Mouse (Mus musculus) liver, embryonic 11.5 days (tissue): Measurements from ENCODE around the gene Adgrv1. TPM values are rescaled to one million over a fixed set of nuclear protein-coding genes. Genes with fewer than 3 reads are reported as not detected.

Source experiments
- ATAC-seq: fragments of 200-750 bp; cut with Nextera tagmentation; replicated peaks from 2 replicates; pipeline ENCODE4 v1.8.0; 2017; ENCODE audit warnings: moderate number of reproducible peaks, mild to moderate bottlenecking, moderate TSS enrichment, moderate library complexity; ENCODE audit not compliant: low FRiP score
- DNase-seq: peaks from one replicate; pipeline ENCODE4 v3.0.0-alpha.2; 2017; ENCODE audit warnings: low spot score
- H3K27ac ChIP-seq: fragments of 300-500 bp; sonication (generic); 2 replicates; pipeline ENCODE4 v1.5.1; 2014; ENCODE audit warnings: mild to moderate bottlenecking, low read depth, low read length, control low read depth
- H3K27me3 ChIP-seq: fragments of 300-500 bp; sonication (generic); replicated peaks from 2 replicates; pipeline ENCODE4 v1.6.1; 2014; ENCODE audit warnings: low read length, mixed read lengths; ENCODE audit not compliant: control insufficient read depth, insufficient read depth
- H3K36me3 ChIP-seq: fragments of 300-500 bp; sonication (generic); 2 replicates; pipeline ENCODE4 v1.6.1; 2014; ENCODE audit warnings: mild to moderate bottlenecking, low read length, moderate library complexity, mixed read lengths; ENCODE audit not compliant: control insufficient read depth, insufficient read depth
- H3K4me1 ChIP-seq: fragments of 300-500 bp; sonication (generic); replicated peaks from 2 replicates; pipeline ENCODE4 v1.6.1; 2014; ENCODE audit warnings: low read length, mixed read lengths; ENCODE audit not compliant: control insufficient read depth, insufficient read depth
- H3K4me2 ChIP-seq: fragments of 300-500 bp; sonication (generic); 2 replicates; pipeline ENCODE4 v1.6.1; 2014; ENCODE audit warnings: mild to moderate bottlenecking, control low read depth, moderate library complexity
- H3K4me3 ChIP-seq: fragments of 300-500 bp; sonication (generic); 2 replicates; pipeline ENCODE4 v1.5.1; 2014; ENCODE audit warnings: low read depth, low read length, control low read depth
- H3K9ac ChIP-seq: fragments of 300-500 bp; sonication (generic); 2 replicates; pipeline ENCODE4 v1.6.1; 2014; ENCODE audit warnings: low read depth, low read length, control low read depth
- H3K9me3 ChIP-seq: fragments of 300-500 bp; sonication (generic); 2 replicates; pipeline ENCODE4 v1.6.1; 2016; ENCODE audit warnings: low read length, inconsistent platforms, mixed read lengths; ENCODE audit not compliant: control insufficient read depth
- WGBS: fragments of 180-500 bp; shearing (Covaris S2); extraction: QIAGEN DNeasy Blood & Tissue Kit; methylation state at CpG from one replicate; pipeline ENCODE4 v1.1.7; 2014; 5-methylcytosine and 5-hydroxymethylcytosine counted together
- polyA plus RNA-seq: library from polyadenylated mRNA; unstranded; fragments of >200 nt; fragmentation: Nextera tagmentation; extraction: Ambion mirVana; gene quantifications from 2 replicates; pipeline ENCODE4 v1.2.1, GENCODE M21; 2014

The Adgrv1 gene
- polyA plus RNA-seq, 1 experiment from 2014 or later, result 0.58 TPM

DNA sequence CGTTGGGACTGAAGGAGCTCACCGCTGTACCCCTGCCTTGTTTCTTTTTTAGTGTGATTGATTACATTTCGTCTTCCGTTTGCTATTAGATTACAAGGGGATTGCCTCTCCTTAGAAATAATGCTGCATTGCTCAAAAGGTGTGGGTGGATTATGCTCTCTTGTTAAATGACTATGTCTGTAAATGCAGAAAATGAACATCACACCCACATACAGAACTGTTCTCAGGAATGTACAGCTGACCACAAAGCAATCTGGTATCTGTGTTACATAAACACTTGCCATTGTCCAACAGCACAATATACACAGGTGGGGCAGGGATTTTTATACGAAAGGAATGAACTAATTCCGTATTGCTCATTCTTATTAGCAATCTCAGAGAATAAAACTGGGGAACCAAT is 465.5 kb downstream of the Adgrv1 start:
- ATAC-seq, result no peak
- H3K27me3 ChIP-seq, result no peaks in the 10 kb centered on the region
- H3K27ac ChIP-seq, result no peak overlapping the region
- no peaks in the 10 kb centered on the region for H3K36me3 ChIP-seq
- WGBS, result 77% methylated on average over 6 of the region's 6 CpGs
- no peaks in the 10 kb centered on the region for H3K9me3 ChIP-seq
- no peak for DNase-seq
- no peak overlapping the region for H3K4me2 ChIP-seq
- H3K4me3 ChIP-seq, result no peak overlapping the region
- no peaks in the 10 kb centered on the region for H3K4me1 ChIP-seq
- H3K9ac ChIP-seq, result no peak overlapping the region

DNA sequence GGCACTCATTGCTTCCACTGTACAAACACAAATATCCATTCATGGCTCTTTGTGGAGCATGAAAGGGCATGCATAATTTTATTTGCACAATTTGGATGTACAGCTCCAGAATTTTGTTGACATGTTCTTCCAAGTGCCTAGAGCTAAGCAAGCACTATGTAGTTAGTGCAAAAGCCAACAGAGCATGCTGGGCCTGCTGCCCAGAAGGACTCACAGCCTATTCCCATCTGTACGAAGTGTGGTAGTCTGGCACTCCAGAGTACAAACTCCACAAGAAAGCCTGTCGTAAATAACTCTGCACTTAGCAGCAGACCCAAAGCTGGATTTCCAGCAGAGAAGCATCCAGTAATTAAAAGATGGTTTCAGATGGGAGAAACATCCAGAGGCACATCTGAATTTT is 473.1 kb downstream of the Adgrv1 start:
- Histone ChIP-seq H3K9ac (no peak overlapping the region), H3K4me2 (no peak overlapping the region), H3K4me3 (no peak overlapping the region), H3K27me3 (no peaks in the 10 kb centered on the region), H3K9me3 (no peaks in the 10 kb centered on the region), H3K36me3 (no peaks in the 10 kb centered on the region), H3K27ac (no peak overlapping the region), H3K4me1 (no peaks in the 10 kb centered on the region)
- WGBS, result 72% methylated on average over 2 of the region's 2 CpGs
- ATAC-seq (no peak), DNase-seq (no peak)

DNA sequence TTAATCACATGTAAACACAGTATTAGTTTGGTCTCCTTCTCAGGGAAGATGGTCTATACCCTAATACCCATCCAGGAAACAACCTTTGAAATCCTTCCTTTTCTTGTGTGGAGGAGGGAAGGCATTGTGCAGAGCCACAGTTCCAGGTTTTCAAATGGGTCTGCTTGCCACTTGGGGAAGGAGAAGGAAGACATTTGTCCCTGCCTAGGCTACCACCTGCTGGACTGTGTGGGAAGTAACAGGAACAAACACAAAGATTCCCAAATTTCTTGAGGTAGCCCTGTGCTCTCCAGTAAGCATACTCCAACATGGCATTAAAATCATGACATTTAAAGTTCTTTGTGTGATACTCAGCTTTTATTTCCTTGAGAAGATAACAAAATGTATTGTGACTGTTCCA is 477.6 kb downstream of the Adgrv1 start:
- H3K9ac ChIP-seq, result no peak overlapping the region
- no peaks in the 10 kb centered on the region for H3K4me1 ChIP-seq
- ATAC-seq (no peak), DNase-seq (no peak)
- H3K4me2 ChIP-seq, result no peak overlapping the region
- no peak overlapping the region for H3K4me3 ChIP-seq
- no peaks in the 10 kb centered on the region for H3K9me3 ChIP-seq
- H3K36me3 ChIP-seq, result no peaks in the 10 kb centered on the region
- H3K27ac ChIP-seq, result no peak overlapping the region
- no peaks in the 10 kb centered on the region for H3K27me3 ChIP-seq

DNA sequence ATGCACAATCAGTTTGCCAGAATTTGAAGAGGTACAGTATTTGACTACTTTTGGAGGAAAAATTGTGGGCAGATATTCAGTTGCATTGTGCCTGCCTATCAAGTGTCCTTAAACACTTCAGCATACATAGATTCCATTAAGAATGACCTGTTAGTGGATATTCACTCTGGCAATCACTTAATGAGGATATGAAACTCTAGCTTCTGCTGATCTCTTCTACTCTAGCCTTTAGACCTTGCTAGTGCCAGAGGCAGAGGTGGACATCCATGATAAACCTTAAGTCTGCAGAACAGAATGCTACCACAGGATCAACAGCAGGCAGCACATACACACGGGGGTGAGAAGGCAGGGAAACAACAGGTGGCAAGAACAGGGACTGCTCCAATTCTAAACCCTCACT is 488.5 kb downstream of the Adgrv1 start:
- H3K36me3 ChIP-seq, result no peaks in the 10 kb centered on the region
- no peak overlapping the region for H3K9ac ChIP-seq
- H3K27me3 ChIP-seq, result no peaks in the 10 kb centered on the region
- no peak overlapping the region for H3K27ac ChIP-seq
- no peak for ATAC-seq
- no peak overlapping the region for H3K4me3 ChIP-seq
- DNase-seq, result no peak
- H3K4me1 ChIP-seq, result no peaks in the 10 kb centered on the region
- 76% methylated on average over 1 of the region's 1 CpGs for WGBS
- no peak overlapping the region for H3K4me2 ChIP-seq
- no peaks in the 10 kb centered on the region for H3K9me3 ChIP-seq

DNA sequence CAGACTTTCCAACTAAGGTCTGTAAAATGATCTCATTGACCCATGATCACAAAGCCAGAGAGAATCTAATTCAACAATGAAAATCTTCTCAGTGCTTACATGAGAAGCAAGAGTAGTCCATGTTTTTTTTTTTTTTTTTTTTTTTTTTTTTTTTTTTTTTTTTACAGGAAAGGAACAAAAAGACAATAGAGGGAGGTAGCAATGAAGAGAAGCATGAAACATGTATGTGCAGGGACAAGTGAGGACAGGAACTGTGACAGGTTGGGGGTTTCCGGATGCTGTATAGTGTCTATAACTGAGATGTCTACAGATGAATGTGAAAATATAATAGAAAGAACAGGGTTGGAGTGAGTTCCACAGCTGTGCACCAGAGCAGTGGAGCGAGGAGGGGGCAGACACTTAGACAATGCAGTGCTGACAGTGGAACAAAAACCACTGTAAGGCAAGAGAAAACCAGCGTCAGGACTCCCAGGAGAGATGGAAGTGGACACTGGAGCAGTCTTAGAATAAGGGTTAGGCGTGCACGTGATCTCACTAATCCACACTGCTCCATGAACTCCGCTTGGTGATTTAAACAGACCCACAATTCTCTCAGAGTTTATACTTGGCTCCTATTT is 490.6 kb downstream of the Adgrv1 start:
- Histone ChIP-seq H3K4me3 (no peak overlapping the region), H3K4me1 (no peaks in the 10 kb centered on the region), H3K27ac (no peak overlapping the region), H3K9me3 (no peaks in the 10 kb centered on the region), H3K4me2 (no peak overlapping the region), H3K36me3 (no peaks in the 10 kb centered on the region), H3K27me3 (no peaks in the 10 kb centered on the region), H3K9ac (no peak overlapping the region)
- DNase-seq, result no peak
- 85% methylated on average over 6 of the region's 6 CpGs for WGBS
- no peak for ATAC-seq

DNA sequence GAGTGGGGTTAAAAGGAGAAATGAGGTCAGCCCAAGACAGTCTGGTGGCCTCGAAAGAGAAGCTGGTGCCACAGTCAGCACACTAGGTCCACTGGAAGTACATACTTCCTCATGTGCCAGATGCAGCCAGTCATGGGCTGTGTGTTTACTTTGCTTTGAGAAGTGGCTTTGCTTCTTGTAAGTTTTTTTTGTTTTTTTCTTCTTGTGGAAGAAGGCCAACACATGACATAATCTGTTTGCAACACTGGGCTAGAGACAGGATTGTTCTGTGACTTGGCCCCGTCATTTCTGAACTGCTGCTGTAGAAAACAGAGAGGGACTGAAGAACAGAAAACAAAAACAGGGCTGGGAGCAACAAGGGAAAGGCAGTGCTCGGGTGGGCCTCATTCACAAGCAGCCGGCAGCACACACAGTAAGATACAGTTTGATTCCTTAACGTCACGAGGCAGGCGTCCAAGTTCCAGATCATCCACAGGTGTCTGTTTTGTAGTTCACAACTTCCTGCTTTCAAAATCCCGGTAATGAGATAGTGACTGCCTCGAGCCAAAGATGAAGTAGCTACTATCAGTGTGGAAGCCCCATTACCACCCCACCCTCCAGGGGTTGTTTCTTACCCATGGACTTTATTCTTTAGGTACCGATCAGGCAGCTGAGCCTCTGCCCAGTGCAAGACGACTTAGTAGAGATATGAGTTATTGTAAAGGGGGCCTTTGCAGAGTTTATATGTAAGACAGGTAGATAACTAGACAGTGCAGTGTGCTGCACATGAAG is 496.1 kb downstream of the Adgrv1 start:
- Histone ChIP-seq H3K4me3 (no peak overlapping the region), H3K27ac (no peak overlapping the region), H3K36me3 (no peaks in the 10 kb centered on the region), H3K4me2 (no peak overlapping the region), H3K4me1 (no peaks in the 10 kb centered on the region), H3K9ac (no peak overlapping the region), H3K27me3 (no peaks in the 10 kb centered on the region), H3K9me3 (no peaks in the 10 kb centered on the region)
- 0 out of 2 replicates have a peak, but pooled peaks have one; percentile 38 for ATAC-seq
- WGBS, result 59% methylated on average over 11 of the region's 11 CpGs
- no peak for DNase-seq

- no peaks in the 10 kb centered on the region for H3K27me3 ChIP-seq
- no peak overlapping the region for H3K9ac ChIP-seq
- no peaks in the 10 kb centered on the region for H3K36me3 ChIP-seq
- DNase-seq, result no peak
- ATAC-seq, result no peak
- 73% methylated on average over 10 of the region's 10 CpGs for WGBS
- H3K4me2 ChIP-seq, result no peak overlapping the region
- H3K27ac ChIP-seq, result no peak overlapping the region
- no peaks in the 10 kb centered on the region for H3K9me3 ChIP-seq
- no peak overlapping the region for H3K4me3 ChIP-seq
- H3K4me1 ChIP-seq, result no peaks in the 10 kb centered on the region
Observed at GRCm38 (mm10) chr13:81135953-81136352, 497.0 kb downstream of the Adgrv1 start.

DNA sequence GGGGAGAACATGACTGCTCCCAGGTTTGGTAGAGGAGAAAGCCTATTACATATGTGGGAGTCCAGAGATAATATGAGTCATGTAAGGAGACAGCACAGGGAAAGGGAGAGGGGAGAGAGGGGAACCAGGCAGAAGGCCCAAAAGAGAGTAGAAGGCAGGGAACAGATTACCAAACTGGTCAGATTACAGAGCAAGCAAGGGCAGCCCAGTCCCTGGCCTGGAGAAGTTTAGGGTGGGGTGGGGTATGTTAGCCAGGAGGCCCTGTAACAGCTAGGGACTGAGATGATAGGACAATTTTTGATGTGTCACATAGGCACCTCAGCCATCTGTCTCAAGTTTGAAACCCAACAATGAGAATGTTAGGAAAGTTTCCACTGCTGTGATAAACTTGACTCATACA is 498.5 kb downstream of the Adgrv1 start:
- H3K27ac ChIP-seq, result no peak overlapping the region
- no peaks in the 10 kb centered on the region for H3K4me1 ChIP-seq
- H3K4me2 ChIP-seq, result no peak overlapping the region
- no peaks in the 10 kb centered on the region for H3K9me3 ChIP-seq
- H3K36me3 ChIP-seq, result no peaks in the 10 kb centered on the region
- no peak overlapping the region for H3K4me3 ChIP-seq
- ATAC-seq (no peak), DNase-seq (no peak)
- H3K27me3 ChIP-seq, result no peaks in the 10 kb centered on the region
- H3K9ac ChIP-seq, result no peak overlapping the region

- no peaks in the 10 kb centered on the region for H3K36me3 ChIP-seq
- H3K27ac ChIP-seq, result no peak overlapping the region
- no peak overlapping the region for H3K4me2 ChIP-seq
- WGBS, result 76% methylated on average over 4 of the region's 4 CpGs
- H3K27me3 ChIP-seq, result no peaks in the 10 kb centered on the region
- H3K4me3 ChIP-seq, result no peak overlapping the region
- no peaks in the 10 kb centered on the region for H3K9me3 ChIP-seq
- ATAC-seq, result no peak
- no peak for DNase-seq
- no peak overlapping the region for H3K9ac ChIP-seq
- no peaks in the 10 kb centered on the region for H3K4me1 ChIP-seq
Observed at GRCm38 (mm10) chr13:81133336-81133735, 499.6 kb downstream of the Adgrv1 start.
